Mouse (Mus musculus) midbrain, postnatal 0 days (tissue): ENCODE measurements around the gene Tmem221. TPM values are rescaled to one million over a fixed set of nuclear protein-coding genes. Genes with fewer than 3 reads are reported as not detected.

Experiments used
- ATAC-seq: fragments of 200-750 bp; cut with Nextera tagmentation; 2 replicates; pipeline ENCODE4 v1.8.0; 2017; ENCODE audit warnings: moderate number of reproducible peaks, mild to moderate bottlenecking, moderate TSS enrichment, moderate library complexity; ENCODE audit not compliant: low FRiP score
- DNase-seq: peaks from one replicate; pipeline ENCODE4 v3.0.0-alpha.2; 2015; ENCODE audit warnings: low spot score
- H3K27ac ChIP-seq: fragments of 300-500 bp; sonication (generic); 2 replicates; pipeline ENCODE4 v1.5.1; 2014; ENCODE audit warnings: low read depth, mild to moderate bottlenecking, low read length, mixed read lengths
- H3K27me3 ChIP-seq: fragments of 300-500 bp; sonication (generic); 2 replicates; pipeline ENCODE4 v1.6.1; 2014; ENCODE audit warnings: low read length, control low read depth, mixed read lengths; ENCODE audit not compliant: insufficient read depth
- H3K36me3 ChIP-seq: fragments of 300-500 bp; sonication (generic); 2 replicates; pipeline ENCODE4 v1.6.1; 2014; ENCODE audit warnings: low read length, control low read depth, mixed read lengths; ENCODE audit not compliant: insufficient read depth
- H3K4me1 ChIP-seq: fragments of 300-500 bp; sonication (generic); 2 replicates; pipeline ENCODE4 v1.6.1; 2014; ENCODE audit warnings: mild to moderate bottlenecking, control low read depth, antibody characterized with exemption, low read length, mixed read lengths; ENCODE audit not compliant: insufficient read depth
- H3K4me2 ChIP-seq: fragments of 300-500 bp; sonication (generic); 2 replicates; pipeline ENCODE4 v1.6.1; 2014; ENCODE audit warnings: low read depth, mild to moderate bottlenecking, low read length, mixed read lengths; ENCODE audit not compliant: poor library complexity, severe bottlenecking
- H3K4me3 ChIP-seq: fragments of 300-500 bp; sonication (generic); 2 replicates; pipeline ENCODE4 v1.5.1; 2014; ENCODE audit warnings: low read depth, mild to moderate bottlenecking, low read length, moderate library complexity
- H3K9ac ChIP-seq: fragments of 300-500 bp; sonication (generic); replicated peaks from 2 replicates; pipeline ENCODE4 v1.6.1; 2014; ENCODE audit warnings: mild to moderate bottlenecking, low read length, moderate library complexity, mixed read lengths; ENCODE audit not compliant: poor library complexity, severe bottlenecking
- H3K9me3 ChIP-seq: fragments of 300-500 bp; sonication (generic); 2 replicates; pipeline ENCODE4 v1.6.1; 2016; ENCODE audit warnings: low read length, control low read depth
- CTCF ChIP-seq: IDR thresholded peaks from 2 replicates; pipeline ENCODE4 v1.5.1; 2016; ENCODE audit warnings: antibody characterized with exemption, mild to moderate bottlenecking
- WGBS: fragments of 180-500 bp; shearing (Covaris S2); extraction: QIAGEN DNeasy Blood & Tissue Kit; methylation state at CpG from one replicate; pipeline ENCODE4 v1.1.7; 2014; 5-methylcytosine and 5-hydroxymethylcytosine counted together
- polyA plus RNA-seq: library from polyadenylated mRNA; unstranded; fragments of >200 nt; fragmentation: Nextera tagmentation; extraction: Ambion mirVana; gene quantifications from 2 replicates; pipeline ENCODE4 v1.2.1, GENCODE M21; 2015
- total RNA-seq: library from RNA; depleted of rRNA; stranded (reverse); fragments of >200 nt; gene quantifications from 2 replicates; pipeline ENCODE4 v1.2.3, GENCODE M21; 2014; rRNA removed

Gene Tmem221
- total and polyA plus RNA-seq, 2 experiments from 2014 or later = 0.11 TPM; not detected in 1

GRCm38 (mm10) chr8:71505979-71506378, 52.7 kb downstream of the Tmem221 start:
- no peak for ATAC-seq
- H3K27me3 ChIP-seq = peaks cover 34% of the 10 kb centered on the region
- H3K4me3 ChIP-seq = no peak overlapping the region
- no peaks in the 10 kb centered on the region for H3K9me3 ChIP-seq
- no peak overlapping the region for H3K9ac ChIP-seq
- DNase-seq = no peak
- no peak for TF ChIP-seq CTCF
- no peaks in the 10 kb centered on the region for H3K36me3 ChIP-seq
- WGBS = 75% methylated on average over 4 of the region's 4 CpGs
- H3K27ac ChIP-seq = no peak overlapping the region
- H3K4me1 ChIP-seq = no peaks in the 10 kb centered on the region
- no peak overlapping the region for H3K4me2 ChIP-seq

- no peak overlapping the region for H3K9ac ChIP-seq
- H3K4me1 ChIP-seq = no peaks in the 10 kb centered on the region
- peaks cover 34% of the 10 kb centered on the region for H3K27me3 ChIP-seq
- H3K4me2 ChIP-seq = no peak overlapping the region
- no peak overlapping the region for H3K4me3 ChIP-seq
- WGBS = 94% methylated on average over 4 of the region's 4 CpGs
- no peaks in the 10 kb centered on the region for H3K36me3 ChIP-seq
- no peak overlapping the region for H3K27ac ChIP-seq
- DNase-seq = no peak
- no peak for ATAC-seq
- H3K9me3 ChIP-seq = no peaks in the 10 kb centered on the region
- no peak for TF ChIP-seq CTCF
Observed at GRCm38 (mm10) chr8:71505326-71505725, 53.3 kb downstream of the Tmem221 start.

GRCm38 (mm10) chr8:71504349-71504748, 54.3 kb downstream of the Tmem221 start:
- DNase-seq (no peak), ATAC-seq (no peak)
- TF ChIP-seq CTCF = no peak
- Histone ChIP-seq H3K27me3 (peaks cover 29% of the 10 kb centered on the region), H3K4me3 (no peak overlapping the region), H3K4me2 (no peak overlapping the region), H3K27ac (no peak overlapping the region), H3K36me3 (no peaks in the 10 kb centered on the region), H3K9me3 (no peaks in the 10 kb centered on the region), H3K4me1 (no peaks in the 10 kb centered on the region), H3K9ac (no peak overlapping the region)
- WGBS = 91% methylated on average over 4 of the region's 4 CpGs

Other genes with a start within 250 kb of the Tmem221 start
- gene Use1, start 192.0 kb downstream of the Tmem221 start, total RNA-seq = 131 and 140 TPM in 2 replicates
- gene Use1, start 192.0 kb downstream of the Tmem221 start, polyA plus RNA-seq = 132 and 136 TPM in 2 replicates
- gene Ocel1, start 187.6 kb downstream of the Tmem221 start, total RNA-seq = 9.4 and 10.5 TPM in 2 replicates
- gene Ocel1, start 187.6 kb downstream of the Tmem221 start, polyA plus RNA-seq = 5.4 and 5.5 TPM in 2 replicates
- 95.6 and 106 TPM in 2 replicates for gene Nr2f6, start 176.9 kb downstream of the Tmem221 start, total RNA-seq
- 31.1 and 32.9 TPM in 2 replicates for gene Nr2f6, start 176.9 kb downstream of the Tmem221 start, polyA plus RNA-seq
- gene Ushbp1, start 163.1 kb downstream of the Tmem221 start, total RNA-seq = 3.0 and 4.4 TPM in 2 replicates
- 3.9 and 4.3 TPM in 2 replicates for gene Ushbp1, start 163.1 kb downstream of the Tmem221 start, polyA plus RNA-seq
- 78.1 and 124 TPM in 2 replicates for gene Babam1, start 162.0 kb downstream of the Tmem221 start, total RNA-seq
- gene Babam1, start 162.0 kb downstream of the Tmem221 start, polyA plus RNA-seq = 90.2 and 98.4 TPM in 2 replicates
- gene Ankle1, start 152.9 kb downstream of the Tmem221 start, total RNA-seq = 1.2 and 2.2 TPM in 2 replicates
- 1.1 and 1.2 TPM in 2 replicates for gene Ankle1, start 152.9 kb downstream of the Tmem221 start, polyA plus RNA-seq
- gene Abhd8, start 95.2 kb downstream of the Tmem221 start, total RNA-seq = 289 and 323 TPM in 2 replicates
- 205 and 213 TPM in 2 replicates for gene Abhd8, start 95.2 kb downstream of the Tmem221 start, polyA plus RNA-seq
- gene Mrpl34, start 93.9 kb downstream of the Tmem221 start, total RNA-seq = 105 and 119 TPM in 2 replicates
- 163 and 165 TPM in 2 replicates for gene Mrpl34, start 93.9 kb downstream of the Tmem221 start, polyA plus RNA-seq
- gene Dda1, start 89.7 kb downstream of the Tmem221 start, total RNA-seq = 187 and 211 TPM in 2 replicates
- 267 and 269 TPM in 2 replicates for gene Dda1, start 89.7 kb downstream of the Tmem221 start, polyA plus RNA-seq
- 81.6 and 82.2 TPM in 2 replicates for gene Ano8, start 72.9 kb downstream of the Tmem221 start, total RNA-seq
- 5.4 and 5.6 TPM in 2 replicates for gene Ano8, start 72.9 kb downstream of the Tmem221 start, polyA plus RNA-seq
- 28.0 and 31.5 TPM in 2 replicates for gene Gtpbp3, start 70.8 kb downstream of the Tmem221 start, total RNA-seq
- gene Gtpbp3, start 70.8 kb downstream of the Tmem221 start, polyA plus RNA-seq = 11.4 and 11.5 TPM in 2 replicates
- 4.8 and 7.6 TPM in 2 replicates for gene Plvap, start 47.1 kb downstream of the Tmem221 start, total RNA-seq
- gene Plvap, start 47.1 kb downstream of the Tmem221 start, polyA plus RNA-seq = 9.0 and 10.4 TPM in 2 replicates
- 0.27 TPM in 1 of 2 replicates, not detected in the other for gene Ccdc194, start 33.2 kb downstream of the Tmem221 start, total RNA-seq
- gene Ccdc194, start 33.2 kb downstream of the Tmem221 start, polyA plus RNA-seq = not detected in 2 replicates
- gene Bst2, start 21.4 kb downstream of the Tmem221 start, total RNA-seq = 12.6 and 15.3 TPM in 2 replicates
- 15.3 and 17.6 TPM in 2 replicates for gene Bst2, start 21.4 kb downstream of the Tmem221 start, polyA plus RNA-seq
- gene Mvb12a, start 15.9 kb downstream of the Tmem221 start, total RNA-seq = 77.4 and 79.2 TPM in 2 replicates
- 81.4 and 82.6 TPM in 2 replicates for gene Mvb12a, start 15.9 kb downstream of the Tmem221 start, polyA plus RNA-seq
- gene Nxnl1, start 7.7 kb upstream of the Tmem221 start, total RNA-seq = 0.55 TPM in 1 of 2 replicates, not detected in the other
- gene Nxnl1, start 7.7 kb upstream of the Tmem221 start, polyA plus RNA-seq = 0.05 and 0.12 TPM in 2 replicates
- gene Slc27a1, start 10.0 kb upstream of the Tmem221 start, total RNA-seq = 150 and 160 TPM in 2 replicates
- 99.7 and 110 TPM in 2 replicates for gene Slc27a1, start 10.0 kb upstream of the Tmem221 start, polyA plus RNA-seq
- gene Pgls, start 33.3 kb upstream of the Tmem221 start, total RNA-seq = 333 and 399 TPM in 2 replicates
- gene Pgls, start 33.3 kb upstream of the Tmem221 start, polyA plus RNA-seq = 293 and 300 TPM in 2 replicates
- gene Fam129c, start 38.8 kb upstream of the Tmem221 start, total RNA-seq = 5.3 and 5.9 TPM in 2 replicates
- gene Fam129c, start 38.8 kb upstream of the Tmem221 start, polyA plus RNA-seq = 4.5 and 4.7 TPM in 2 replicates
- 104 and 106 TPM in 2 replicates for gene Colgalt1, start 52.1 kb upstream of the Tmem221 start, total RNA-seq
- gene Colgalt1, start 52.1 kb upstream of the Tmem221 start, polyA plus RNA-seq = 62.8 TPM in 2 replicates
- 69.0 and 70.8 TPM in 2 replicates for gene Unc13a, start 112.9 kb upstream of the Tmem221 start, total RNA-seq
- 14.5 and 16.2 TPM in 2 replicates for gene Unc13a, start 112.9 kb upstream of the Tmem221 start, polyA plus RNA-seq
- gene Jak3, start 117.4 kb upstream of the Tmem221 start, total RNA-seq = 9.0 and 12.3 TPM in 2 replicates
- 6.4 and 7.1 TPM in 2 replicates for gene Jak3, start 117.4 kb upstream of the Tmem221 start, polyA plus RNA-seq
- gene Insl3, start 130.3 kb upstream of the Tmem221 start, total RNA-seq = not detected in 2 replicates
- gene Insl3, start 130.3 kb upstream of the Tmem221 start, polyA plus RNA-seq = 1.2 and 2.1 TPM in 2 replicates
- gene B3gnt3, start 142.9 kb upstream of the Tmem221 start, total RNA-seq = 0.24 and 1.6 TPM in 2 replicates
- 0.31 and 0.50 TPM in 2 replicates for gene B3gnt3, start 142.9 kb upstream of the Tmem221 start, polyA plus RNA-seq
- 109 and 114 TPM in 2 replicates for gene Fcho1, start 166.8 kb upstream of the Tmem221 start, total RNA-seq
- 88.4 and 89.5 TPM in 2 replicates for gene Fcho1, start 166.8 kb upstream of the Tmem221 start, polyA plus RNA-seq